Mouse (Mus musculus) mesoderm, embryonic 11.5 days (tissue): ENCODE measurements around the gene Med4.

Experiments
- DNase-seq: peaks from one replicate; pipeline ENCODE4 v3.0.0-alpha.2; 2012; ENCODE audit warnings: low read depth, low spot score

The Med4 gene

DNA sequence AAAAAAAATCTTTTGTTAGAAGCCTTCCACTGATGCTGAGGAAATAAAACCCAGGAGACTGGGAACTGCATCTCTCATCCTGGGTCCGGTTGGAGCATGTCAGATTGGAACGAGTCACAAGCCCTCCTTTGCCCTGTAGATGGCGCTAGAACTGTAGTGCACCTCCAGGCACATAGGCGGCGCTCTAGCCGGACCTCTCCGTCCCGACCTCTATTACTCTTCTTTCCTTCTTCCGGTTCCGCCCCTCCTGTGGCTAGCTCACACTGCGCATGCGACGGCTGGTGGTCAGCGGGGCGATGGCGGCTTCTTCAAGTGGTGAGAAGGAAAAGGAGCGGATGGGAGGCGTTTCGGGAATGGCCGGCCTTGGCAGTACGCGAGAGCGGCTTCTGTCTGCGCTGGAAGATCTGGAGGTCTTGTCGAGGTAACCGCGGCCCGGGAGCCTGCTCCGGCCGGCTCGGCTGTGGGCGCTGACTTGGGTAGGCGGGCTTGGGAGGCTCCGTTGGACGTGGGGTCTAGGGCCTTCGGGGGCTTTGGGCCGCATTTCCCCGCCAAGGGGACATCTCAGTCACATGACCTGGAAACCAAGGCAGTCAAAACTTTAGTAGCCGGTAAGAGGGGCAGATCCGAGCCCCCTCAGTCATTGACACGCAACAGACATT, at the start of gene Med4:
TSS of gene Med4 (plus strand) at position 261 of the 659 bp plus-strand sequence.
- DNase-seq: peak; percentile 96

DNA sequence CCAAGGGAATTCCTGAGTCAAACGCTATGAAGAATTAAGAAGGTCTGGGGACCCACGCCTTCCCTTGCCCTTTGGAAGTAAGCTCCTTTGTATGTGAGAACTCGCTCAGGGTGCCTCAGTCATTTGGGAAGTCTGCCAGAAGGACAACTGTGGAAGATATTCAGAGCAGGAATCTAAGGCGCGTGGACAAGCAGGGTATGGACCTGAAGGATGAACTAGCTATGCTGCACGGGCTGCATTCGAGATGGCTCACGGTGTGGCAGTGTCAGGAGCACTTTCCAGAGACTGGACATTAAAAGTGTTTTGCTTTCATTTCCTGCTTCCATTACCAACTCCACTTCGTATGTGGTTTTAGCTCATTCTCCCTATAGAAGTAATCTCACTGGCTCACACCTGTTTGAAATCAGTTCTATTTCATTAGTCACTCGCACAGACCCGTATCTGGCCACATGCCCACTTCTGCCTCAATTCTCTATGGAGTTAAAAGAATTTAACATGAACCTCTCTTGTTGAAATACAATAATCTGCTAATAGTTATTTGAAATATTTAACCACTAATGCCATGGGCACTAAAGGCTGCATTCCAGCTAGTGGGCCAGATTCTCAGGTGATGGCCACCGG, 49.2 kb upstream of the Med4 start:
- peak; percentile 19 for DNase-seq

DNA sequence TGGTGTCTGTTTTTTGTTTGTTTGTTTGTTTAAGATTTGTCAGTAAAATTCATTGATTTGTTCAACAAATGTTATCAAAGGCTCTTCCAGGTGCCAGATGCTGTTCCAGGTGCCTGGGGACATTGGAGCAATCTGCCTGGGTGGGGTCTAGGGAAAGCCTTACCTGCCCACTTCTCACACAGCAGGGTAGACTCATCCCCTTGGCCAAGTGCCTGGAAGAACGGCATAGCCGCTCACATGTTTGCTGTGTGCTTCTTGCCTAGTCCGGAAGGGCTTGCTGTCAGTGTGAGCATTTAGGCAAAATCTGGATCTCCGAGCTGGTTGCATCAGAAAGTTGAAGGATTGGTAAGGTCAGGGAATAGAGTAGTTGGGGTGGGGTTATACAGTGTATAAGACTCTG, 47.6 kb upstream of the Med4 start:
- DNase-seq: no peak

DNA sequence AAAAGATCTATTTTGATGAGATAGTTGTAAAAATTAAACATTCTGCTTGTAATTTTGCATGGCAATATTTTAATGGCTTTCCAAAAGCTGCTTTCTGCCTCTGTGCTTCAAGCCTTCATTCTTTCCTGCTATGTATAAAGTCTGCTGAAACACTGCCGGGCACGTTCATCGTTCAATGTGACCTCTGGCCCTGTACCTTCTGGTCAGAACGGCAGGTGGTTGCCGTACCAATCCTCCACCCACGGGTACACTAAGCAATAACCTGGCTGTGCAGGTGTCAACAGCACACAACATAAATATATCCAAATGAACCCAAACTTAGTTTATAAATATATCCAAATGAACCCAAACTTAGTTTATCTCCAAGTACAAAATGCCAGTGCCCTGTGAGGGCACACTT, 42.1 kb upstream of the Med4 start:
- DNase-seq: no peak

DNA sequence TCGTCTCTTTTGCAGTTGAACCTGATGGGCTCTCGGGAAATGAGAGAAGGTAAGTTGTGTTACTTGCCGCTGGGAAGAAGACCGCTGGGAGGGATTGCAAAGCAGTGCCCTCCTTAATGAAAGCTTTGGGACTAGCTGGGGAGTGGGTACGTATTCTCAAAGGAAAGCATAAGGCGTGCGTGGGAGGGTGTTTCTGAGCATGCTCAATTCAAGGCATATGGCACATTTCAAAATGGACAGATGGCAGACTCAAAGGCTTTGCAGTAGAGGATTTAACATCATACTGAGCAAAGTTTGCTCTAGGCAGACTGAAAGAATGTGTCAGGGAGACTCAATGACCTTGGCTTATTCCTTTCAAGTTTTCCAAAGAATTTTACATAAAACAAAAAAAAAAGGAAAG, 40.3 kb upstream of the Med4 start:
- DNase-seq: no peak

DNA sequence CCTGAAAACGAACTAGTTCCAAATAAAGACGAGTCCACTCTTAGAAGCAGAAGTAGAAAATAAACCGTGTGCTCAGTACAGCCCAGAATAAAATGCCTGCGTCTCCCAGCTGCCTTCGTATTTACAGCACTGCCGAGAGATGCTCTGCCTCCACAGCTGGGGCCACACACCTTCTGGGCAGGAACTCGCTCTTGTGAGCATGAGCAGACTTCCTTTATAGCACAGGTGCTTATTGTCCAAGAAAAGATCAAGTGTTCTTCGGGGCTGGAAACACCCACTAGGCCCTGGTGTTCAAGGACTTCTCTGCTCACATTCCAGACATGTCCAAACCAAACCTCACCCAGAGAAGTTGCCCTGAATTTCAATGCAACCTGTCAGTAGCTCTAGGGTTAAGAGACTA, 39.2 kb upstream of the Med4 start:
- DNase-seq: no peak

DNA sequence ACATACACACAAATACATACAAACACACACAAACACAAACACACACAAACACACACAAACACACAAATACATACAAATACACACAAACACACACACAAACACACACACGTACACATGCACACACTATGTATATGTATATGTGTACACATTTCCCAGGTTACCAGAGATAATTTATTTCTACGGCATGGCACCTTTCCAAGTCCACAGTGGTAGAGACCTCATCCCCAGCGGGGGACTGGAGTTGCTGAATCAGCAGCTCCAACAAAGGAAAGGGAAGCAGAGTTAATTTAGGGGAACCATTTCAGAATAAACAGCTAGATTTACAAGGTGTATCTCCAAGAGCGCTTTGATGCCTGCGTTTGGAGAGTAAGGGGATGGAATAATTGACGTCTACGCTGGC, 37.6 kb upstream of the Med4 start:
- no peak for DNase-seq

DNA sequence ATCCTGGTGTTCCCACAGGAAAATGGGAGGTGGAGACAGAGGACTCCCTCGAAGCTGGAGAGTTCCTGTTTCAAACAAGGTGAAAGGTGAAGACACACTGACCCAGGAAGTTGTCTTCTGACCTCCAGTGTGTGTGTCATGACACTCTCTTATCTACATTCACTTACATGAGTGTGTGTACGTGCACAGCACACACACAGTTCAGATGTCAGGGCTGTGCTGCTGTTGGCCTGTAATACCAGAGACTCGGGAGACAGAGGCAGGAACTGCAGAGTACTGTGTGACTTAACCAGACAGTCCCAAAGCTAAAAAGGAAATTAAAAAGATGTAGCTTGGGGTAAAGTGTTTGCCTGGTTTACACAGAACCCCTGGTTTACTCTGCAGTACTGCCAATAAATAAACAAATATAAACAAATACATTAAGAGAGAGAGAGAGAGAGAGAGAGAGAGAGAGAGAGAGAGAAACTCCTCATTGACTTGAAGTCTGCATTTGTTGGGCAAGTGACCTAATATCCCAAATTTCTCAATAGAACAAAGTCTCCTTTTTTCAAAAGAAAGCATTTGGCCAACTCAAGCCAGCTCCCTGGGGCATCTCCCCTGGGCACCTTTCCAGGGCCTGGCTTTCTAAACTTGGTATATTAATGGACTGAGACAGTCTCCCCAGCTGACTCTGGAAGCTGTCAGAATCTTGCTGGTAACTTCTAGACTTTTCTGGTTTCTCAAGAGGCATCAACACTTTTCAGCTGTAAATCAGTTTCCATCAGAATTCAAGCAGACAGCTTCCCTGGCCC, 36.0 kb upstream of the Med4 start:
- no peak for DNase-seq

DNA sequence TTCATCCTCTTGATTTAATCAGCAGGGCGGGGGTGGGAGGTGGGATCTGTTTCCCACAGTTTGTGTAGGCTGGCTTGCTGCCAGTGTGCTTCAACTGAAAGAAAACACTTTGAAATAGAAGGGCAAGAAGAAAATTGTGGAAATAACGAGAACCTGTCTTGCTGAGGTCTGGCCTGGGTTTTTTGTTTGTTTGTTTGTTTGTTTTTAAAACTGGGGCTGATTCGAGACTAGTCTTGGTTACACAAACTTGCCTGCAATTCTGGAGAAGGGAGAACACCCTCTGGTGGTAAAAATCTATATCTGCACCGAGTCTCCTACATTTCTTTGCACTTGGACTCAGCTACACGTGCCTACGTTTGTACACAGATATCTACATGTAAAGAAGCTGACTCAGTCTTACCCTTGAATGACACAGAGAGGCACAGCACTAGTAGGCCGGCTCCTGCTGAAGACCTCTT, 35.2 kb upstream of the Med4 start:
- peak; percentile 32 for DNase-seq

DNA sequence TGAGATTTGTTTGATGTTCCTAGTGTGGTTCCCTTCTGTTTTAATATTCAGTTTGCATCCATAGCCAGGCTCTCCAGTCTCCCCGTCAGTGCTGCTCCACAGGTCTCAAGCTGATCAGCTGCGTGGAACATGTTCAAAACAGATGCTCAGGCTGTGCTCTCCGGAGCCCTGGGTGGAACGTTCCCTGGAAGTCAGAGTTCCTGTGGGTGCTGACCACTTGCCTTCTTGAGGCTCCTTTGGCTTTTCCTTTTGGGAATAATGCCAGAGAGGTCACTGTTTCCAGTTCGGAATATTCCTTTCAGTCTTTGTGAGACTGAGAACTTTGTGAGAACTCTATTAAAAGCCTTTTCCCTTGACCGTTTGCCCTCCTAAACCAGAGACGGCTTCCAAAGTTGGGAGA, 34.3 kb upstream of the Med4 start:
- DNase-seq: no peak

DNA sequence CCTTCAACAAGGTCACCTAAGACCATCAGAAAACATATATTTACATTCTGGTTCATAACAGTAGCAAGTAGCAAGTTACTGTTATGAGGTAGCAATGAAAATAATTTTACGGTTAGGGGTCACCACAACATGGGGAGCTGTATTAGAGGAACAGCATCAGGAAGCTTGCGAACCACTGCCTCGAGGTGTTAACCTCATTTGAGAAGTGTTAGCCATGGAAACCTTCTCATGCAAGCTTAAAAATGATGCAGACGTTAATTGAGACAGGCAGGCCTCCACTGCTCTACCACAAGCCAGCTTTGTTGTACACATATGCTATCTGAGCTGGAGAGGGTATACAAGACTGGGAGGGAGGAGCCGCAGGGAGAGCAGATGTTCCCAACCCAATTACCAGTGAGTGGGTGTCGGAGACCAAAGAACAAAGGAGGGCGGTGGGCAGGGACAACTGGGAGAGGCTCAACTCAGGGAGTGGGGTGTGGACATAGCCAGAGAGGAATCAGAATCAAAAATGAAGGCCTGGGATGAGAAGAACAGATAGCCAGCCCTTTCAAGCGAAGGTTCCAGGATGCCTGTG, 33.4 kb upstream of the Med4 start:
- DNase-seq: no peak

DNA sequence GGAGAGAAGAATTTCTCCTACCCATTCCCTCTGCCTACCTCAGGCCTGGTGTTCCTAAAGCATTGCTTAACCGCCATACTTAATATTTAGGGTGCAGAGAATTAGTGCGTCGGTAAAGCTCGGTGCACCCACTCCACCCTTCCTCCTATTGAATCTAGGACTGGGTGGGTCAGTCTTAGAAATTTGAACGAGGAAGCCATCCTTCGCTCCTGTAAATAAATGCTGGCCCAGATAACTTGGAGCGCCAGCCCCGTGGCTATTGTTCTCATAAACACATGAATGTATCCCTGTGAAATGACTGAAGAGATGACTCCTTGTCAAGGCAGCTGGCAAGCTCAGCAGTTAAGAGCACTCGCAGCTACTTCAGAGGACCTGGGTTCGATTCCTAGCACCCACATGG, 32.7 kb upstream of the Med4 start:
- DNase-seq: no peak

DNA sequence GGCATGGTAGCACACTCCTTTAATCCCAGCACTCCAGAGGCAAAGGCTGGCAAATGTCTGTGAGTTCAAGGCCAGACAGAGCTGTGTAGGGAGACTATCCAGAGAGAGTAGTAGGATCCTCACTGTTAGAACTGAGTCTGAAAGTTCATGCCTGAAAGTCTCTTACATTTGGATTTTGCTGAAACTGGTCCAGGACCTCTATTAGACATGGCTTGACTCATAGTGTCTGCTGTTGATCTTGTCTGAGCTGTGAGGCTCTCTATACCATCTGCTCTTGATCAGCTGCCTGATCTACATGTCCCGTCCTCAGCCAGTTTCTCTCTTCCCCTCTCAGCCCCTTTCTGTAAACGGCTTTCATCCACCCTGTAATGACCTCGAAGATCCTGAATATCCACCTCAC, 31.5 kb upstream of the Med4 start:
- no peak for DNase-seq

DNA sequence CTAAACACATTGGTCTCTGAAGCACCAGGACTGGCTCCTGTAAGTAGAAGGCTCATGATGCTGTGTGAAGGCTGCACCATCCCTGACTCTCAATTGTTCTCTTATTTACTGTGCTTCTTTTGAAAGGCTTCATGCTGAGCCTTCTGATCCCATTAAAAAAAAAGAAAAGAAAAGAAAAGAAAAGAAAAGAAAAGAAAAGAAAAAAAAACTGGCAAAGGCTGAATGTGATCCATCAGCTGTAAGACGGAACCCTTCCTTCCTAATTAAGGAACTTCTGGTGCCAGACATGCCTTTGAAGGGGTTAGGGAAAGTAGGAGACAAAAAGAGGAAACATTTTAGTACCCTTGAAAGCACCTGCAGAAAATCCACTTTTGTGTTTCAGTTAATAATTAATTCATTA, 30.1 kb upstream of the Med4 start:
- DNase-seq: no peak

DNA sequence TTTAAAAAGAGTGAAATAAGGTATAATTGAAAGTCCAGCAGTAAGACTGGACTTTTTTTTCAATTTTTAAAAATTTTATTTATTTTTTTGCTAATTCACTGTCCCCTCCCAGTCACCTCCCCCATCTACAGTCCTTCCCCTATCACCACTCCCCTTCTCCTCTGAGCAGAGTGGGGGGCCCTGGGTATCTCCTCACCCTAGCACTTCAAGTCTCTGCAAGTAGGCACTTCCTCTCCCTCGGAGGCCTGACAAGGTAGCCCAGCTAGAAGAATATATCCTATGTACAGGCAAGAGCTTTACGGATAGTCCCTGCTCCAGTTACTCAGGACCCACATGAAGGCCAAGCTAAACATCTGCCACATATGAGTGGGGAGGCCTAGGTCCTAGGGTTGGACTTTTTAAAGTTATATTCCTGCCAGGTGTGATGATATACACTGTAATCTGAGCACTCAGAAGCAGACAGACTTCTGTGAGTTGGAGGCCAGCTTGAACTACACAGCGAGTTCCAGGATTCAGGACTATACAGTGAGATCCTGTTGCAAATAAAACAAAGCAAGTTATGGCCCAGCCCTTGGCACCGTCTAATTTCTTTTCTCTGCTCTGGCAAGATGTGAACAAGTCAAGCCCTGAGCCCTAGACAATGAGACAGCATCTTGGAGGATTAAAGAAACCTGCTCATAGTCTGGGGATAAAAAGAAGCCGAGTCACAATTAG, 26.2 kb upstream of the Med4 start:
- DNase-seq: no peak

DNA sequence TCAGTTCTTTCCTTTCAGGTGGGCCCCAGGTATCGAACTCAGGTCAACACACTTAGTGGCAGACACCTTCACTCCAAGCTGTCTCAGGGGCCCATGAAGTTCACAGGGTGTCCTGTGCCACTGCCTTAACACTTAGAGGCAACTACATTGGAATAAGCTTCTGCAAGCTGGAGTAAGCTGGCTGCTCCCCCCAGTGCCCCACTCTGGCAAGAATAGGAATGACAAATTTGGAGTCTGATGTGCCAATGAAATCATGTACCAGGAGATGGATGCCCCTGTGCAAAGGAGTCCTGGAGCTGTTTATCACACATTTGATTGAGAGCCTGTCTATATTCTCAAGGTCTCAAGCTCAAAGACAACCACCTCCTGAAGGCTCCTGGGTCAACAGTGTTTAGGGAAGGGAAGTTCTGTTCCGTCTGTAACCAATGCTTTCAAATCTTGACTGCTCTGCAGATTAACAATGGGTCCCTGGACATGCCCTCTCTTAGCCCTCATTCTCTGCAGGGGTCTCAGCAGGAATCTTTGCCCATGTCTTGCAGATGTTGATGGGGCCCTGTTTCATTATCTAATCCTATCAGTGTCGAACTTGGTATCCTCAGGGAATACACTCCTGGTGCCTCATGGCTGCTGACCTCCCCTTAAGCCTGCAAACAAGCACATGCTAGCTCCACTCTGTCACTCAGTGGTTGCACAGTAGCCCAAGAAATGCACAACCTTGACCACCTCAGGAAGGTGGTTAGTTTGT, 25.3 kb upstream of the Med4 start:
- DNase-seq: no peak

DNA sequence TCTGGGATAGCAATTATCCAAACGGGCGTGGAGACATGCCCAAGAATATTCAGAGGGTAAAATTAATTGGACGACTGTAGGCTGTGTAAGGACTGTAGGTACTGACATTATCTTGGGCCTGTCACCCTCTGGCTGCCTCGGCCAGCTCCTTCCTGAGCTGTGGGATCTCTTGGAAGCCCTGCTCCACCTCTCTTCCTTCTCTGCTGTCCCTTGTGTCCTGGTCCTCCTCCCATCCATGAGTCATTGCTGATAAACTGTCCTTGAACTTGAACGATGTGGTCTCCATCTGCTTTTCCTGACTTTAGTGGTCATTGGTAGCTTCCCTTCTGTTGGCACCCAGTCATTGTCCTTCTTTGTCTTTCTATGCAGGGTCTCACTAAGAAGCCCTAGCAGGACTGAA, 23.2 kb upstream of the Med4 start:
- DNase-seq: no peak

DNA sequence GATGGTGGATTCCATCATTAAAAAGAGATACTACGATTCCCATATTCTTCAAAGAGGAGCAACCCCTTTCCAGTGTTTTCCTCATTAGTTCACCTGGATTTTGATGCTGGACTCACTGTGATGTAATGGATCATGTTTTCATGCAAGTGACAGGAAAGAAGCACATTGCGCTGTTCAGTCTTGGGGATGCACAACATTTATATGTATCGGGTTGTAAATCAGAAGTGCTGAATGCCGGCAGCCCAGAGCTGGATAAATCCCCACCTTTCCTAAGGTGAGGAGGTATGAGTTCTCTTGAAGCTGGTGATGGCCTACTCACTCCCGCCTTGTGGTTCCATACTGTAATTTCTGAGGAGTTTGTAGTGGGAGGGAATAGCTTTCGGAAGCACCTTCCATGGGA, 16.5 kb upstream of the Med4 start:
- DNase-seq: no peak

DNA sequence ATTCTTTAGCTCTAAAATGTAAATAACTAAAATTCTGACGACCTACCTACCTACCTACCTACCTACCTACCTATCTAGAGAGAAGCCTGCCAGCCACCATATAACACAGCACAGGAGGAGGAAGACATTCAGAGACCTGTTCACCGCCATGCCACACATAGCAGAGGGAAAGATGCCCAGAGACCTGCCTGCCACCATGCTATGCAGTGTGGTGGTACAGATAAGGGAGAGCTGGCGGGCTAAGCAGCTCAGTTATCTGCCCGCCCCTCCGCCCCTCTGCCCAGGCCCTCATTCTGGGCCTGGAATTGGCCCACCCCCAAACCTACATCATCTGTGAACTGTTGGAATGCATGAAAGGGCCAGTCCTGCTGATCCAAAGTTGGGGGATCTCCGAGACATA, 15.7 kb upstream of the Med4 start:
- no peak for DNase-seq

DNA sequence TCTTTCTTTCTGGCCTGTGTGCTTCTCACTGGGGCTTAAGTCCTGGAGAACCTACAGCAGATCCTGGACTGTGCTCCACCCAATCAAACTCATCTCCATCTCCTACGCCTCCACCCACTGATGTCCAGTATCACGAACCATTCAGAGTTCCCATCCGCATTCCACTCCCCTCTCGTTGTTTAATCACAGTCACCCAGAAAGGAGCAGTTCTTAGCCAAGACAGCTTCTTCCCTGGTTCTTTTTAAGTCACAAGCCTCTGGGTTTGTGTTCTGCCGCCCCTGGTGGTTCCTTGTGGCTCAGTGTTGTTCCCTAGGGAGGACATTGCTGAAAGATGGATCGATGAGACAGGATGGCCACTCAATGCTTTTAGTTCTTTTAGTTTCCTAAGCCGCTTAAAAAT, 14.1 kb upstream of the Med4 start:
- no peak for DNase-seq

DNA sequence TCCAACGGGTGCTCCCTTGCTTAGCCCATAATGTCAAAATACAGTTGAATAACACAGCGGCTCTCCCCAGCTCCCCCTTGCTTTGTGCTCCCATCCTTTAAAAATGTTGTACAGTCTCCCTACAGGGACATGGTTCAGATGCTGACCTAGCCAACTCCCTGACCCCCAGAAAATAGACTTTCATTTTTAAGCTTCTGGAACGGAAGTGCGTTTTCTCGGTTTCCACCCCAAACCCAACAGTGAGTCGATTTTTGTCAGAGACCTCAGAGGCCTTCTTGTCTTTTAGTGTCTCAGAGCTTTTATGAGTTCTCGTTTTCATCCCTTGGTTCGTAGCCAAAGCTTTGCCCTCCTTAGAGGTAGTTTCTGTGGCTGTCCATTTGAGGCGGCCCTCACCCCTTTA, 8.5 kb upstream of the Med4 start:
- no peak for DNase-seq
